Mouse (Mus musculus): ENCODE results near the gene Fam83e. TPM values are rescaled to one million over a fixed set of nuclear protein-coding genes. Genes with fewer than 3 reads are reported as not detected.

The Fam83e gene
- polyA plus RNA-seq, 1 experiment from 2014 or later = 0.65 TPM

DNA sequence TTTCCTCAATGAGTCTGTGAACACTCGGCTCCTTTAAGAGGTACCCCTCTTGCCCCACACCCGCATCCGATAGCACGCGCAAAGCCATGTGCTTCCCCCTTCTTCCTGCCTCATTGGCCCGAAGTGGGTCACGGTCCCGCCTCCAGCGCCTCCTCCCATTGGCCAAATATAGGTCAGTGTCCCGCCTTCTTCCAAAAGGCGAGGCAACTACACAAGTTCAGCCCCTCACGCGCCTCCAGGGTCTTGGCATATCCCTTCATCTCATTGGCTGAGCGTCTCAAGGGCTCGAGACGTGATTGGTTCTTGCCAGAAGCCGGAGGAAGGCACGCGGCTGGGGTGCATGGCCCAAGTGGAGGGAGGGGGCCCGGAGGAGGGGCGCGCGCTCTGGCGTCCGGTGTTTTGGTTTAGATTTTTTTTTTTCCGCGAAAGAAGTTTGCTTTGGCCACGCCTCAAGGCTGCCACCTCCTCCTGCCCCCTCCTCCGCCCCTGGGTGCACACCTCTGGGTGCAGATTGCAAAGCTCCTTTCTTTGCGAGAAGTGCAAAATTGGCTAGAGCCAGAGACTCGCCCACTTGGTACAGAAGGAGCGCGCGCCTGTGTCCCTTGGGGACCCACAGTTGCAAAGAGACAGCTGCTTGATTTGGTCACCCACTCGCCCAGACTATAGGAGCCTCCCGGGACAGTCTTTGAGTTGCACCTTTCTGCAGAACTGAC lies 16.1 kb upstream of the Fam83e start, which contains the start of gene Dbp:
Dbp (plus strand) TSS at position 359 of the 713 bp plus-strand sequence.
- H3K36me3 ChIP-seq (ENCODE audit: control insufficient read depth, insufficient read depth, low read length) = no peaks in the 10 kb centered on the region
- H3K9me3 ChIP-seq (ENCODE audit: control insufficient read depth, low read length) = no peaks in the 10 kb centered on the region
- H3K4me2 ChIP-seq (ENCODE audit: low read depth, severe bottlenecking) = peak within 1 kb of the TSS; percentile 72
- H3K27ac ChIP-seq (replicated peaks; ENCODE audit: low read depth, low read length) = peak within 1 kb of the TSS; percentile 51; the same call in 1 of the 2 replicates
- peaks cover 8% of the 10 kb centered on the region for H3K27me3 ChIP-seq (ENCODE audit: control insufficient read depth, insufficient read depth, low read length)
- H3K4me1 ChIP-seq (ENCODE audit: control insufficient read depth, insufficient read depth, low read length) = peaks cover 41% of the 10 kb centered on the region
- ATAC-seq (ENCODE audit: insufficient number of reproducible peaks, low FRiP score, low TSS enrichment, low read depth) (peak; percentile 85), DNase-seq (ENCODE audit: low spot score) (peak; percentile 99)
- H3K9ac ChIP-seq (ENCODE audit: low read length) = peak within 1 kb of the TSS; percentile 41
- WGBS = under 1% methylated on average over 36 of the region's 36 CpGs
- H3K4me3 ChIP-seq (ENCODE audit: low read depth, low read length) = peak within 1 kb of the TSS; percentile 49

DNA sequence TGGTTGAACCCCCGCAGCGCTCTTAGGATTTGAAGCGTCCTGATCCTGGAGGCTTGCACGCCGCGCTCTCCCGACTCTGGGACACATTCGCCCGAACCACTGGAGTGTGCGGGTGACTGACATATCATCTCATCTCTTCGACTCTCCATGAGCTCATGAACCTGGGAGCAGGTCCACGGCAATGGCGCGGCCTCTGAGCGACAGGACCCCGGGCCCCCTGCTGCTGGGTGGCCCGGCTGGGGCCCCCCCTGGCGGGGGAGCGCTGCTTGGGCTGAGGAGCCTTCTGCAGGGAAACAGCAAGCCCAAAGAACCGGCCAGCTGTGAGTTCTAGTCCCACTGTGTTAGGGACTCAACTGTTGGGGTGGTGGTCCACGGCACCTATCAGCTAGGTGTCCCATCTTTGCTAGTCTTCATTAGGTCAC lies 15.6 kb upstream of the Fam83e start:
- H3K9me3 ChIP-seq (ENCODE audit: control insufficient read depth, low read length) = no peaks in the 10 kb centered on the region
- peak overlapping the region; percentile 72 for H3K4me2 ChIP-seq (ENCODE audit: low read depth, severe bottlenecking)
- H3K4me1 ChIP-seq (ENCODE audit: control insufficient read depth, insufficient read depth, low read length) = peaks cover 36% of the 10 kb centered on the region
- peak overlapping the region; percentile 34 for H3K9ac ChIP-seq (ENCODE audit: low read length)
- H3K27me3 ChIP-seq (ENCODE audit: control insufficient read depth, insufficient read depth, low read length) = peaks cover 2% of the 10 kb centered on the region
- H3K36me3 ChIP-seq (ENCODE audit: control insufficient read depth, insufficient read depth, low read length) = no peaks in the 10 kb centered on the region; the same call in 1 of the 2 replicates
- WGBS = 0% methylated on average over 21 of the region's 21 CpGs
- H3K4me3 ChIP-seq (ENCODE audit: low read depth, low read length) = peak overlapping the region; percentile 49
- no peak for ATAC-seq (ENCODE audit: insufficient number of reproducible peaks, low FRiP score, low TSS enrichment, low read depth)
- no peak overlapping the region; the same call in 1 of the 2 replicates for H3K27ac ChIP-seq (replicated peaks; ENCODE audit: low read depth, low read length)
- DNase-seq (ENCODE audit: low spot score) = no peak

DNA sequence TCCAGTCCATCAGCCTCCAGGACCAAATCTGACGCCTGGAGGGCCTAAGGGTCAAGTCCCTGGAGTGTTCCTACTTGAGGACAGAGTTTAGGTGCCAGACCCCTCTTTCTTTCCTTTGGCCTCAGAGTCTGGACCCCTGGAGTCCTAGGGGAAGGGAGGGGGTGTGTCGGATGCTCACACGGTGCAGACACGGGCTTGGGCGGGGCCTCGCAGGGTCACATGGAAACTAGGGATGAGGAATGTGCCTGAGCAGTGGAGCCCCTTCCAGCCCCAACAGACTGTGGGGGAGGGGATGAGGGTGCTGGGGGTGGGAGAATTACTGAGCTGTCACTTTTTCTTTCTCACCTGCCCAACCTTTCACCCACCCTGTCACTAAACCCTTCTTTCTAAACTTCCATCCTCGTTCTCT lies 15.1 kb upstream of the Fam83e start:
- 1% methylated on average over 7 of the region's 7 CpGs for WGBS
- DNase-seq (ENCODE audit: low spot score) (peak; percentile 68), ATAC-seq (ENCODE audit: insufficient number of reproducible peaks, low FRiP score, low TSS enrichment, low read depth) (no peak)

DNA sequence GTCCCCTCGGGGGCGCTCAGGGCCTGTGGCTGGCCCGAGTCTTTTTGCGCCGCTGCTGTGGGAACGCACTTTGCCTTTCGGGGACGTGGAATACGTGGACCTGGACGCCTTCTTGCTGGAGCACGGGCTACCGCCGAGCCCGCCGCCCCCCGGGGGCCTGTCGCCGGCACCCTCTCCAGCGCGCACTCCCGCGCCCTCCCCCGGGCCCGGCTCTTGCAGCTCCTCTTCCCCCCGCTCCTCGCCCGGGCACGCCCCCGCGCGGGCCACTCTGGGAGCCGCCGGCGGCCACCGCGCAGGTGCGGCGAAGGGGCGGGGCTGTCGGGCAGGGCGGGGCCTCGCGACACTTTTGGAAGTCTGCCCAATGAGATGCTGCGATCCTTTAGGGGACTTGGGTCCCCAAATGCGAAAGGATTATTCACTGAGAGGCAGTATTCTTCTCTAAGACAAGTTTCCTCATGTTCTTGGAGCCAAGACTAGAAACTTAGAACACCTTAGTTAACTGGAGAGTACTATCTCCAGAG lies 14.2 kb upstream of the Fam83e start:
- Histone ChIP-seq H3K9me3 (ENCODE audit: control insufficient read depth, low read length) (no peaks in the 10 kb centered on the region), H3K4me2 (ENCODE audit: low read depth, severe bottlenecking) (peak overlapping the region; percentile 72), H3K27ac (replicated peaks; ENCODE audit: low read depth, low read length) (peak overlapping the region; percentile 76), H3K27me3 (ENCODE audit: control insufficient read depth, insufficient read depth, low read length) (no peaks in the 10 kb centered on the region), H3K36me3 (ENCODE audit: control insufficient read depth, insufficient read depth, low read length) (peaks cover 9% of the 10 kb centered on the region; the same call in 1 of the 2 replicates), H3K4me3 (ENCODE audit: low read depth, low read length) (peak overlapping the region; percentile 49), H3K4me1 (ENCODE audit: control insufficient read depth, insufficient read depth, low read length) (peaks cover 32% of the 10 kb centered on the region), H3K9ac (ENCODE audit: low read length) (peak overlapping the region; percentile 72)
- no peak for ATAC-seq (ENCODE audit: insufficient number of reproducible peaks, low FRiP score, low TSS enrichment, low read depth)
- DNase-seq (ENCODE audit: low spot score) = peak; percentile 90
- 1% methylated on average over 45 of the region's 45 CpGs for WGBS

More for the DNA sequence above, 15.1 kb upstream of the Fam83e start:
- Histone ChIP-seq H3K27ac (replicated peaks; ENCODE audit: low read depth, low read length) (no peak overlapping the region), H3K4me1 (ENCODE audit: control insufficient read depth, insufficient read depth, low read length) (peaks cover 34% of the 10 kb centered on the region), H3K9ac (ENCODE audit: low read length) (peak overlapping the region; percentile 72), H3K4me2 (ENCODE audit: low read depth, severe bottlenecking) (peak overlapping the region; percentile 72), H3K27me3 (ENCODE audit: control insufficient read depth, insufficient read depth, low read length) (no peaks in the 10 kb centered on the region), H3K36me3 (ENCODE audit: control insufficient read depth, insufficient read depth, low read length) (peaks cover 2% of the 10 kb centered on the region; the same call in 1 of the 2 replicates), H3K4me3 (ENCODE audit: low read depth, low read length) (peak overlapping the region; percentile 49), H3K9me3 (ENCODE audit: control insufficient read depth, low read length) (no peaks in the 10 kb centered on the region)

DNA sequence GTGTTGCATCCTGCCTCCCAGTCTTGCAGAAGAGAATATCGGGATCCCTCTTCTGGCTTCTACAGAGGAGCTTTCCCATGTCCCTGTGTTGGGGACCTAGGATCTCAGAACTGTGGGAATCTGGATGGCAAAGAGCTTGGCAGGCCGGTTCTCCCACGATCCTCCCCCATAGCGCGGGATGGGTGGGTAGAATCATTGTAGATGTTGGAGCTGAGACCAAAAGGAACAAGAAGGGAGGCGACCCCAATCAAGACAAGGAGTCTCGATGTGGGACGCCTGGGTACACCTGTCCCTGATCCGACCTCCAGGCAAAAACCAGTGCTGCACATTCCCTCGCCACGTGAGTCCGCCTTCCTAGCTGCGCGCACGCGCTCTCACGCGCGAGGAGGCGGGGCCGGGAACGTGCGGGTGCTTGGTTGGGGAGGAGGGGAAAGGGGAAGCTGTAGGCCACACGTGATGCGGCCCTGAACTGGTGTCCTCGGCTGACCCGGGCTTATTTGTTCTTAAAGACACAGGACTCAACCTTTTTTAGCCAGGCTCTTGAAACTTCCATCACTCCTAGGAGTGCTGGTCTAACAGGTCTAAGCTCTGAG lies 13.5 kb upstream of the Fam83e start:
- Histone ChIP-seq H3K4me3 (ENCODE audit: low read depth, low read length) (peak overlapping the region; percentile 49), H3K27me3 (ENCODE audit: control insufficient read depth, insufficient read depth, low read length) (no peaks in the 10 kb centered on the region), H3K27ac (replicated peaks; ENCODE audit: low read depth, low read length) (peak overlapping the region; percentile 76), H3K4me2 (ENCODE audit: low read depth, severe bottlenecking) (peak overlapping the region; percentile 72), H3K9ac (ENCODE audit: low read length) (peak overlapping the region; percentile 35; the same call in 1 of the 2 replicates), H3K9me3 (ENCODE audit: control insufficient read depth, low read length) (no peaks in the 10 kb centered on the region), H3K36me3 (ENCODE audit: control insufficient read depth, insufficient read depth, low read length) (peaks cover 14% of the 10 kb centered on the region; the same call in 1 of the 2 replicates), H3K4me1 (ENCODE audit: control insufficient read depth, insufficient read depth, low read length) (peaks cover 32% of the 10 kb centered on the region)
- ATAC-seq (ENCODE audit: insufficient number of reproducible peaks, low FRiP score, low TSS enrichment, low read depth) = 0 out of 2 replicates have a peak, but pooled peaks have one; percentile 1
- WGBS = 0% methylated on average over 27 of the region's 27 CpGs
- DNase-seq (ENCODE audit: low spot score) = peak; percentile 92

DNA sequence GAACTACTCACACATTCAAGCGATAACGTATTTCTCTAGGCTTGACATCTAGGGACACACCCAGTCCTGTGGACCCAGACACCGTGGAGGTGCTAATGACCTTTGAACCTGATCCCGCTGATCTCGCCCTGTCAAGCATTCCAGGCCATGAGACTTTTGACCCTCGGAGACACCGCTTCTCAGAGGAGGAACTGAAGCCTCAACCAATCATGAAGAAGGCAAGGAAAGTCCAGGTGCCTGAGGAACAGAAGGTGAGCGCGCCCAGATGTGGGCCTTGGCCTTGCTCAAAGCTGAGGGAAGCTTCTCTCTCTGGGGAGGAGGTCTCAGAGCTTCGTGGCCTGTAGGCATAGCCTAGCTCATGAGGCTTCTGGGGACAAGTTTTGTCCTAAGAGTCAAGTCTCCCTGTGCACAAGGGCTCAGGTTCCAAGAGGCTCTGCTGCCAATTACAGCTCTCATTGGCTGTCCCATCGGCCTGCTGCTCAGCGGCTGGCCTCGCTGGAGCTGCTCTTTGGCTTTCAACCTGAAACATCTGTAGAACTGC lies 12.7 kb upstream of the Fam83e start:
- Histone ChIP-seq H3K27ac (replicated peaks; ENCODE audit: low read depth, low read length) (no peak overlapping the region), H3K4me3 (ENCODE audit: low read depth, low read length) (peak overlapping the region; percentile 49), H3K9ac (ENCODE audit: low read length) (peak overlapping the region; percentile 35; the same call in 1 of the 2 replicates), H3K36me3 (ENCODE audit: control insufficient read depth, insufficient read depth, low read length) (peaks cover 22% of the 10 kb centered on the region; the same call in 1 of the 2 replicates), H3K4me2 (ENCODE audit: low read depth, severe bottlenecking) (peak overlapping the region; percentile 72; the same call in 1 of the 2 replicates), H3K9me3 (ENCODE audit: control insufficient read depth, low read length) (no peaks in the 10 kb centered on the region), H3K27me3 (ENCODE audit: control insufficient read depth, insufficient read depth, low read length) (no peaks in the 10 kb centered on the region), H3K4me1 (ENCODE audit: control insufficient read depth, insufficient read depth, low read length) (peaks cover 32% of the 10 kb centered on the region)
- peak; percentile 43 for DNase-seq (ENCODE audit: low spot score)
- no peak for ATAC-seq (ENCODE audit: insufficient number of reproducible peaks, low FRiP score, low TSS enrichment, low read depth)
- 28% methylated on average over 13 of the region's 13 CpGs for WGBS

DNA sequence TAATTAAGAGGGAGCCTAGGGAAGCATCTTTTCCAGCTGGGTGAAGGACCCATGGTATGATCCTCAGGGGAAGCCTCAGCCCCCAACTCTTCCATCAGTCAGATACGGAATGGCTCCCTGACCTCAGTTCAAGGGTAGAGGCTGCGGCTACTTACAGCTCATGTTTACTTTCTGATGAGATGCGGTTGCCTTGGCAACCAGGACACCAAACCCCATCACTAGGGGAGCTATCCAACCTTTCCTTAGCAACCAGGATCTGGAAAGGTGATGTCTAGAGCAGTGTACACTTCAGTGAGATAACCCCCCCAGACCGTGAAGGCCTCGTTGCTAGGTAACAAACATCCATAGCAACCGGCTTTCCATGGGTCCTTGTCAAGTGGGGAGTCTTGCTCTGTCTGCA lies 12.0 kb upstream of the Fam83e start:
- no peak for ATAC-seq (ENCODE audit: insufficient number of reproducible peaks, low FRiP score, low TSS enrichment, low read depth)
- peak; percentile 42 for DNase-seq (ENCODE audit: low spot score)
- Histone ChIP-seq H3K27ac (replicated peaks; ENCODE audit: low read depth, low read length) (no peak overlapping the region), H3K4me1 (ENCODE audit: control insufficient read depth, insufficient read depth, low read length) (peaks cover 27% of the 10 kb centered on the region), H3K27me3 (ENCODE audit: control insufficient read depth, insufficient read depth, low read length) (no peaks in the 10 kb centered on the region), H3K9ac (ENCODE audit: low read length) (no peak overlapping the region), H3K4me3 (ENCODE audit: low read depth, low read length) (no peak overlapping the region), H3K9me3 (ENCODE audit: control insufficient read depth, low read length) (no peaks in the 10 kb centered on the region), H3K4me2 (ENCODE audit: low read depth, severe bottlenecking) (no peak overlapping the region), H3K36me3 (ENCODE audit: control insufficient read depth, insufficient read depth, low read length) (peaks cover 23% of the 10 kb centered on the region; the same call in 1 of the 2 replicates)
- 62% methylated on average over 6 of the region's 6 CpGs for WGBS

Data from limb, embryonic 11.5 days (tissue).